Mouse (Mus musculus): ENCODE results near the gene Taz.

The Taz gene

DNA sequence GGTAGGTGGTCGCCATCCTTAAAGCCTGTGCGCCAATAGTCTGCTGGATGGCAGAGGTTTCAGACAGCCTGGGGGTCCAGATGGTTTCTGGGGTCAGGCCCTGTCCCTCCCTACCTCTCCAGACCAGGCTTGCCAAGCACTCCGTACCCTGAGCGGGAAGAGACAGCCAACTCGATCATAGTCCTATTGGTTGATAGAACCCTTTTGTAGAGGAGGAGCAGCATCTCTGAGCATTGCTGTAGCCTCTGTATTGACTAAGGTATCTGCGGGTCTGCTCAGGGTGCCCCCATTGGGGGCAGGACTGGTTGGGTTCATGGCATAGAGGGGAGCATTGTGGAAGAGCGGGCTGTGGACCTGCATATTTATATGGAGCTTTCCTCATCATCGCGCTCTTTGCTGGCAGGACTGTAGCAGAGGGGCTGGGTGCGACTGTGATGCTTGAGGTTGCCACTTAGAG lies 47.5 kb downstream of the Taz start:
- Histone ChIP-seq H3K9me3 (ENCODE audit: low read length) (no peaks in the 10 kb centered on the region), H3K4me3 (replicated peaks; ENCODE audit: low read length) (peak overlapping the region; percentile 71), H3K36me3 (ENCODE audit: insufficient read depth, low read length) (peaks cover 32% of the 10 kb centered on the region), H3K4me1 (replicated peaks; ENCODE audit: low read depth, low read length) (peaks cover 20% of the 10 kb centered on the region), H3K27me3 (ENCODE audit: insufficient read depth, low read length) (no peaks in the 10 kb centered on the region)
- TF ChIP-seq NANOG (IDR thresholded peaks at IDR 0.05; ENCODE audit: borderline replicate concordance, low read length) (no peak), POU5F1 (IDR thresholded peaks at IDR 0.05; ENCODE audit: borderline replicate concordance, low read length) (no peak), CTCF (conservative IDR thresholded peaks at IDR 0.05; ENCODE audit: low read length) (no peak)

DNA sequence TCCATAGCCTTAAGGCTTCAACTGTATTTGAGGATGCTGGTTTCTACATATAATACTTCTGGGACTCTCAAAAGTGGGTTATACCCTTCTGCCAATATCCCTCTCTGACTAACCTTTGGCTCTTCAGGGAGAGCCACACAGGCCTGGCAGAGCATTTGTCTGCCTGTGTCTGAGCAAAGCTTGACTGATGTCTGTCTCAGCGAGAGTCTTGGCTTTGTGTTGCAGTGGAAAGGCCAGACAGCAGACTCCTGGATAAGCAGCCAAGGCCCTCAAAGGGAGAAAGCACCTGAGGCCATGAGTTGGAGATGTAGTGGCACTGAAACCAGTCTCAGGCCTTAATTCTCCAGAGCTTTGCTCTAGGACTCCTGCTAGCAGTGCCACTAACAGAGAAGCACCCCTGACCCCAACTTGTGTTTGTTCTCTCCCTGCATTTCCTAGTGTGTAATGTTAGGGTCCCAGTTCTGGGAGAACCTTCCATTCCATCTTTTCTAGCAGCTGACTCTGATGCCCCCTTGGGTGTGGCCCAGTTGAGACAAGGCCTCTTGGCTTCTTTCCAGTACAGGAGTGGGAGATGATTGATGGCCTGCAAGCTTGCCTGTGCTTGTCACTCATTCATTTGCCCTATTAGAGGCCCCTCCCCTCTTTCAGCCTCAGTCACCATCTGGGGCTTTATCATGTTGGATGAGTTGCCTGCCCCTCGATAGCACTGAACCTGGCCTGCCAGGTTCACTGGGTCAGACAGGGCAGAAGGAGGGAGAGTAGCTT lies 48.6 kb downstream of the Taz start:
- Histone ChIP-seq H3K9me3 (ENCODE audit: low read length) (no peaks in the 10 kb centered on the region), H3K36me3 (ENCODE audit: insufficient read depth, low read length) (peaks cover 40% of the 10 kb centered on the region), H3K27me3 (ENCODE audit: insufficient read depth, low read length) (no peaks in the 10 kb centered on the region), H3K4me1 (replicated peaks; ENCODE audit: low read depth, low read length) (peaks cover 20% of the 10 kb centered on the region), H3K4me3 (replicated peaks; ENCODE audit: low read length) (no peak overlapping the region)
- TF ChIP-seq CTCF (conservative IDR thresholded peaks at IDR 0.05; ENCODE audit: low read length) (no peak), NANOG (IDR thresholded peaks at IDR 0.05; ENCODE audit: borderline replicate concordance, low read length) (no peak), POU5F1 (IDR thresholded peaks at IDR 0.05; ENCODE audit: borderline replicate concordance, low read length) (no peak)

Measured in E14TG2a.4 (cell line).